Mouse (Mus musculus): ENCODE results near the gene Tfap4.

- TF ChIP-seq CTCF (IDR thresholded peaks at IDR 0.05; ENCODE audit: control insufficient read depth, insufficient read depth, insufficient replicate concordance, low read depth, low read length) = no peak
- TF ChIP-seq POLR2A (IDR thresholded peaks at IDR 0.05; ENCODE audit: control insufficient read depth, low read depth, low read length) = no peak
Measured at GRCm38 (mm10) chr16:4592909-4593875, 33.5 kb upstream of the Tfap4 start.
